Mouse (Mus musculus) small intestine, adult 2 months (tissue): ENCODE data around the gene Stk10.

Experiments
- CTCF ChIP-seq: fragments of 200-500 bp; IDR thresholded peaks from 2 replicates; pipeline ENCODE4 v1.5.1; 2012; ENCODE audit warnings: low read depth, mild to moderate bottlenecking, control low read depth, inconsistent platforms, low read length, moderate library complexity, mixed read lengths; ENCODE audit not compliant: insufficient replicate concordance, insufficient read length; ENCODE audit errors: extremely low read depth
- POLR2A ChIP-seq: fragments of 200-500 bp; IDR thresholded peaks from 2 replicates; pipeline ENCODE4 v1.6.1; 2012; ENCODE audit warnings: low read depth, mild to moderate bottlenecking, control low read depth, inconsistent platforms, low read length, moderate library complexity

DNA sequence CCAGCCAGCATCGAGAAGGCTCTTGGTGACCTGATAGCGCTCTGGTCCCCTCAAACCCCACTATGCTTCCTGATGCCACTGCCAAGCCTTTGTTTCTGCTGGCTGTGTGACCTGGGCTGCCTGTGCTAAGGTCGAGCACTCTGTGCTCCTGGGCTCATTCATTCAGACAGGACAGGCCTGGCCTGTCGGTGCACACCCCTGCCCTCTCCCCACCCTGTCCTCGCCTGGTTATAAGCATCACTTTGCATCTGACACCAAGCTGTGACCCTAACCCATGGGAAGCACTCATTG lies 43.6 kb downstream of the Stk10 start:
- TF ChIP-seq POLR2A: no peak
- no peak for TF ChIP-seq CTCF
